Mouse (Mus musculus) embryonic facial prominence, embryonic 11.5 days (tissue): ENCODE data around the gene Ehbp1l1. TPM values are rescaled to one million over a fixed set of nuclear protein-coding genes. Genes with fewer than 3 reads are reported as not detected.
A peak's percentile ranks its signal among the peaks of the same experiment; 100 is the strongest.
"Not testable (repeated sequence)": the region's sequence is repeated elsewhere in the genome, so short reads cannot be mapped to it uniquely, and the experiment has no call there.

Experiments
- ATAC-seq: fragments of 200-750 bp; cut with Nextera tagmentation; replicated peaks from 2 replicates; pipeline ENCODE4 v1.8.0; 2017; ENCODE audit warnings: low read depth; ENCODE audit not compliant: insufficient number of reproducible peaks, low FRiP score, low TSS enrichment
- DNase-seq: peaks from one replicate; pipeline ENCODE4 v3.0.0-alpha.2; 2015; ENCODE audit warnings: low spot score
- H3K27ac ChIP-seq: fragments of 300-500 bp; sonication (generic); replicated peaks from 2 replicates; pipeline ENCODE4 v1.5.1; 2014; ENCODE audit warnings: mild to moderate bottlenecking, low read depth, low read length, control low read depth
- H3K27me3 ChIP-seq: fragments of 300-500 bp; sonication (generic); 2 replicates; pipeline ENCODE4 v1.6.1; 2014; ENCODE audit warnings: mild to moderate bottlenecking, low read length, moderate library complexity, mixed read lengths; ENCODE audit not compliant: control insufficient read depth, insufficient read depth
- H3K36me3 ChIP-seq: fragments of 300-500 bp; sonication (generic); replicated peaks from 2 replicates; pipeline ENCODE4 v1.6.1; 2014; ENCODE audit warnings: low read depth, mild to moderate bottlenecking, low read length, moderate library complexity, mixed read lengths; ENCODE audit not compliant: control insufficient read depth, insufficient read depth
- H3K4me1 ChIP-seq: fragments of 300-500 bp; sonication (generic); 2 replicates; pipeline ENCODE4 v1.6.1; 2014; ENCODE audit warnings: low read length, mixed read lengths; ENCODE audit not compliant: control insufficient read depth, insufficient read depth
- H3K4me2 ChIP-seq: fragments of 300-500 bp; sonication (generic); 2 replicates; pipeline ENCODE4 v1.6.1; 2014; ENCODE audit warnings: low read depth, mild to moderate bottlenecking, control low read depth, low read length, moderate library complexity
- H3K4me3 ChIP-seq: fragments of 300-500 bp; sonication (generic); 2 replicates; pipeline ENCODE4 v1.5.1; 2014; ENCODE audit warnings: low read depth, low read length, control low read depth
- H3K9ac ChIP-seq: fragments of 300-500 bp; sonication (generic); replicated peaks from 2 replicates; pipeline ENCODE4 v1.6.1; 2014; ENCODE audit warnings: mild to moderate bottlenecking, control low read depth, low read length
- H3K9me3 ChIP-seq: fragments of 300-500 bp; sonication (generic); replicated peaks from 2 replicates; pipeline ENCODE4 v1.6.1; 2016; ENCODE audit warnings: mild to moderate bottlenecking, low read length, inconsistent platforms, mixed read lengths; ENCODE audit not compliant: control insufficient read depth
- WGBS: fragments of 180-500 bp; shearing (Covaris S2); extraction: QIAGEN DNeasy Blood & Tissue Kit; methylation state at CpG from one replicate; pipeline ENCODE4 v1.1.7; 2014; 5-methylcytosine and 5-hydroxymethylcytosine counted together
- polyA plus RNA-seq: library from polyadenylated mRNA; unstranded; fragments of >200 nt; fragmentation: Nextera tagmentation; extraction: Ambion mirVana; gene quantifications from 2 replicates; pipeline ENCODE4 v1.2.1, GENCODE M21; 2014

The Ehbp1l1 gene
- polyA plus RNA-seq, 1 experiment from 2014 or later = 4.5 TPM

- Histone ChIP-seq H3K4me3 (peak overlapping the region; percentile 71; the same call in 1 of the 2 replicates), H3K4me2 (peak overlapping the region; percentile 71)
- not testable (repeated sequence) for DNase-seq, H3K27me3 ChIP-seq, H3K9ac ChIP-seq, H3K9me3 ChIP-seq, H3K27ac ChIP-seq, H3K4me1 ChIP-seq, H3K36me3 ChIP-seq, ATAC-seq
- WGBS = 95% methylated on average over 11 of the region's 12 CpGs
Measured at GRCm38 (mm10) chr19:5686954-5687353, 39.2 kb downstream of the Ehbp1l1 start.

GRCm38 (mm10) chr19:5686437-5686836 is 39.7 kb downstream of the Ehbp1l1 start:
- Histone ChIP-seq H3K4me3 (no peak overlapping the region), H3K27ac (no peak overlapping the region), H3K27me3 (no peaks in the 10 kb centered on the region), H3K9ac (no peak overlapping the region), H3K9me3 (no peaks in the 10 kb centered on the region), H3K4me2 (no peak overlapping the region), H3K4me1 (peaks cover 9% of the 10 kb centered on the region), H3K36me3 (peaks cover 3% of the 10 kb centered on the region)
- no peak for ATAC-seq
- DNase-seq = no peak
- 92% methylated on average over 13 of the region's 13 CpGs for WGBS

- Histone ChIP-seq H3K27ac (no peak overlapping the region), H3K27me3 (no peaks in the 10 kb centered on the region), H3K36me3 (peaks cover 3% of the 10 kb centered on the region), H3K9ac (no peak overlapping the region), H3K4me3 (no peak overlapping the region), H3K4me1 (peaks cover 9% of the 10 kb centered on the region), H3K4me2 (no peak overlapping the region), H3K9me3 (no peaks in the 10 kb centered on the region)
- 96% methylated on average over 11 of the region's 11 CpGs for WGBS
- ATAC-seq = no peak
- DNase-seq = no peak
Measured at GRCm38 (mm10) chr19:5685861-5686260, 40.3 kb downstream of the Ehbp1l1 start.

- Histone ChIP-seq H3K36me3 (peaks cover 3% of the 10 kb centered on the region), H3K9ac (no peak overlapping the region), H3K9me3 (no peaks in the 10 kb centered on the region), H3K27ac (no peak overlapping the region), H3K4me1 (peaks cover 4% of the 10 kb centered on the region), H3K4me2 (no peak overlapping the region), H3K4me3 (no peak overlapping the region), H3K27me3 (no peaks in the 10 kb centered on the region)
- DNase-seq (no peak), ATAC-seq (no peak)
- WGBS = 95% methylated on average over 19 of the region's 19 CpGs
Measured at GRCm38 (mm10) chr19:5685431-5685830, 40.7 kb downstream of the Ehbp1l1 start.

- DNase-seq (no peak), ATAC-seq (no peak)
- H3K27ac ChIP-seq = no peak overlapping the region
- no peaks in the 10 kb centered on the region for H3K9me3 ChIP-seq
- WGBS = 91% methylated on average over 13 of the region's 13 CpGs
- H3K4me3 ChIP-seq = no peak overlapping the region
- H3K36me3 ChIP-seq = peaks cover 3% of the 10 kb centered on the region
- H3K4me1 ChIP-seq = peaks cover 2% of the 10 kb centered on the region; the same call in 1 of the 2 replicates
- H3K9ac ChIP-seq = no peak overlapping the region
- H3K27me3 ChIP-seq = no peaks in the 10 kb centered on the region
- H3K4me2 ChIP-seq = no peak overlapping the region
Measured at GRCm38 (mm10) chr19:5684985-5685384, 41.1 kb downstream of the Ehbp1l1 start.

DNA sequence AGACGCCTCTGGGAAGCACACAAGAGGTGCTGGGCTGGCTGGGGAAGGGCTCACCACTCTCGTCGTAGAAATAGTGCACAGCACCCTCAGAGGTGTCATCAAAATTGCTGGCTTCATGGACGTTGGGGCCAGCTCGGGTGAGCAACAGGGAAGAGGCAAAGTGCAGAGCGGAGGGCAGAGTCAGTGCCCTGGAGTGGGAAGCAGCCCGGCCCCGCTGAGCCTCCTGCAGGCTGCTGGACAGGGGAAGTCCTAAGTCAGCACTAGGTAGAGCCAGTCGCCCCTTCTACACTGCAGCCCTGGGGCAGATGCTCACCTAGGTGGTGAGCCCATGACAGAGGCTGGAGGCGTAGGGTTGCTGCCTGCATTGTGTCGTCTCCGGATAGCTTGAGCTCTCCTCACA is 41.9 kb downstream of the Ehbp1l1 start:
- DNase-seq (no peak), ATAC-seq (no peak)
- no peak overlapping the region for H3K9ac ChIP-seq
- 91% methylated on average over 12 of the region's 12 CpGs for WGBS
- peaks cover 2% of the 10 kb centered on the region; the same call in 1 of the 2 replicates for H3K4me1 ChIP-seq
- no peak overlapping the region for H3K4me3 ChIP-seq
- no peaks in the 10 kb centered on the region for H3K27me3 ChIP-seq
- no peaks in the 10 kb centered on the region for H3K9me3 ChIP-seq
- peaks cover 3% of the 10 kb centered on the region for H3K36me3 ChIP-seq
- H3K4me2 ChIP-seq = no peak overlapping the region
- no peak overlapping the region for H3K27ac ChIP-seq

- no peak overlapping the region for H3K27ac ChIP-seq
- no peak overlapping the region for H3K4me2 ChIP-seq
- no peak overlapping the region for H3K4me3 ChIP-seq
- H3K9ac ChIP-seq = no peak overlapping the region
- no peak for ATAC-seq
- H3K9me3 ChIP-seq = no peaks in the 10 kb centered on the region
- WGBS = 95% methylated on average over 4 of the region's 4 CpGs
- H3K4me1 ChIP-seq = no peaks in the 10 kb centered on the region
- peaks cover 17% of the 10 kb centered on the region for H3K36me3 ChIP-seq
- no peaks in the 10 kb centered on the region for H3K27me3 ChIP-seq
- no peak for DNase-seq
Measured at GRCm38 (mm10) chr19:5680432-5680831, 45.7 kb downstream of the Ehbp1l1 start.

DNA sequence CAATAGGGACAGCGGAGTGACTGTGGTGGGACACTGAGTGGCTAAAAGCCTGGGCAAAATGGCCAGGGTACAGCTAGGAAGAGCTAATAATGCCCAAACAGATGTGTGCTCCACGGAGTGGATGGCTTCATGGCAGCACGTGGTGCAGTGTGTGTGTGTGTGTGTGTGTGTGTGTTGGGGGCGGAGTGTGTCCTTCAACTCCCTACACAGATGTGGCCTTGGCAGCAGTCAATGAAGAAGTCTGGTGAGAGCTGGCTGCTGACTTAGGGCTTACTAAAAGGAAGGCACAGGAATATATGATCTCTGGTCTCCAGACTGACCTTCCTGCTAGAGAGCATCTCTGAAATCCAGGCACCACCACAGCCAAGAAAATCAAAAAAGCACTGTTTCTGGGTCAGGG is 57.7 kb downstream of the Ehbp1l1 start:
- H3K27ac ChIP-seq = no peak overlapping the region
- WGBS = 88% methylated on average over 4 of the region's 4 CpGs
- H3K4me1 ChIP-seq = no peaks in the 10 kb centered on the region
- DNase-seq (no peak), ATAC-seq (no peak)
- no peaks in the 10 kb centered on the region for H3K9me3 ChIP-seq
- no peak overlapping the region for H3K4me2 ChIP-seq
- H3K27me3 ChIP-seq = no peaks in the 10 kb centered on the region
- H3K9ac ChIP-seq = no peak overlapping the region
- peaks cover 9% of the 10 kb centered on the region for H3K36me3 ChIP-seq
- no peak overlapping the region for H3K4me3 ChIP-seq
